Mouse (Mus musculus): ENCODE measurements around the gene Prune1. TPM values are rescaled to one million over a fixed set of nuclear protein-coding genes. Genes with fewer than 3 reads are reported as not detected.
A peak's percentile ranks its signal among the peaks of the same experiment; 100 is the strongest.

Gene Prune1
- polyA plus RNA-seq, 1 experiment: 43.2 TPM

DNA sequence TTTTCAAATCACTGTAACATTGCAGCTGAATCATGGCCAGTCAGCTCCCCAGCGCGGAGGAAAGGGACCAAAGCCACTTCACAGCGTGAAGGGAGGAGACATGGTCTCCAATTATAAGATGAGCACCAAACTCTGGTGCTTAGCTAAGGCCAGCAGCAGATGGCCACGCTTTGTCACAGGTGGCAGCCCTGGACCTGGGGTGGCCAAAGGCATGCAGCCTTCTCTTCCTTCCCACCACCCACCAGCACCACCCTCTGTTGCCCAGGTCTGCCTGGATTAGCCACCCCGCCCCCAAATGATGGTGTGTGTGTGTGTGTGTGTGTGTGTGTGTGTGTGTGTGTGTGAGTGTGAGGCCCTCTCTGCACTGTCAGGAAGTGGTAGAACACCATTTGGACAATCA lies 8.4 kb downstream of the Prune1 start:
- no peaks in the 10 kb centered on the region for H3K27me3 ChIP-seq (ENCODE audit: control insufficient read depth, insufficient read depth, low read length)
- DNase-seq: peak; percentile 93 to 98
- WGBS: 10% methylated on average over 5 of the region's 5 CpGs
- no peak overlapping the region for H3K4me3 ChIP-seq (replicated peaks; ENCODE audit: insufficient read depth, low read depth, low read length)
- TF ChIP-seq CTCF (IDR thresholded peaks at IDR 0.05; ENCODE audit: borderline replicate concordance, insufficient read depth, low read depth, low read length) (no peak), POLR2A (IDR thresholded peaks at IDR 0.05; ENCODE audit: borderline replicate concordance, insufficient read depth, low read length) (no peak)
- H3K4me1 ChIP-seq (ENCODE audit: control insufficient read depth, insufficient read depth, low read length): peaks cover 49% of the 10 kb centered on the region
- H3K27ac ChIP-seq (ENCODE audit: insufficient read depth, low read length): peak overlapping the region; percentile 95

DNA sequence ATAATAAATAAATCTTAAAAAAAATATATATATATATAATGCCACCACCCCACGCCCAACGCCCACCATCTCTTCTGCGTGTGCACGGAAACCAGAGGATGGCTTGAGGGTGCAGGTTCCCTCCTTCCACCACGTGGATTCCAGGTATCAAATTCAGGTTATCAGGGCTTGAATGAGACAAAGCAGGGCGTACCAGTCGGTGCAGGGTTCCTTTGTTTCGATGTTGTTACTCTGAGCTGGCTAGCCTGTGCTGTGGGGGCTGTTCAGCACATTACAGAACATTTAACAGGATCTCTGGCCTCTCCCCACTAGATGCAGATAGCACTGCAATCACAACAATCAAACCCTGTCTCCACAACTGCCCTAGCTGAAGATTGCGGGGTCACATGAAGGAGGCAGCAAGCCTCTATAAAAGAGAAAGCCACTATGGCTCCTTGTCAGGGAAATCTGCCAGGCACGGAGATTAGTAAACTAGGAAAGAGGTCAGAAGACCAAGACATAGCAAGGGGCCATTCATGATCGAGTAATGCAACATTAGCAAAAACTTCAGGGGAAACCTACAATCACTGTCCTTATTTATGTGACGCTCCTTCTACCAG lies 11.0 kb downstream of the Prune1 start:
- peaks cover 34% of the 10 kb centered on the region for H3K4me1 ChIP-seq (ENCODE audit: control insufficient read depth, insufficient read depth, low read length)
- no peak overlapping the region for H3K4me3 ChIP-seq (replicated peaks; ENCODE audit: insufficient read depth, low read depth, low read length)
- 69% methylated on average over 12 of the region's 12 CpGs for WGBS
- peak overlapping the region; percentile 59 for H3K27ac ChIP-seq (ENCODE audit: insufficient read depth, low read length)
- no peaks in the 10 kb centered on the region for H3K27me3 ChIP-seq (ENCODE audit: control insufficient read depth, insufficient read depth, low read length)
- no peak for DNase-seq
- no peak for TF ChIP-seq CTCF (IDR thresholded peaks at IDR 0.05; ENCODE audit: borderline replicate concordance, insufficient read depth, low read depth, low read length)
- TF ChIP-seq POLR2A (IDR thresholded peaks at IDR 0.05; ENCODE audit: borderline replicate concordance, insufficient read depth, low read length): no peak

DNA sequence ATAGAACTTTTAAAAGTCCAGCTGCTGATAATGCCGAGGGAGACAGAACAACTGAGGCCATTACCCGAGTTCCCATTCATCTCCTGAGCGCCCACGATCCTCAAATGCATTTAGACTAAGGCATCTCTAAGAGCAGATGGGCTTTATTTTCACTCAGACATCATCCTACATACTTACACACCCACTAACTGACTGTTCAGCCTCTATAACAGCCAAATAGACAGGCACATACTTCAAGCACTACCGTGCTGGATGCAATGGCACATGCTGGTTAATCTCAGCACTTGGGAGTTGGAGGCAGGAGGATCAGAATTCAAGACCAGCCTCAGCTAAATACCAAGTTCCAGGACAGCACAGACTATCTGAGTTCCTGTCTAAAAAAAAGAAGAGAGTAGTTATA lies 12.1 kb downstream of the Prune1 start:
- DNase-seq: no peak
- TF ChIP-seq POLR2A (IDR thresholded peaks at IDR 0.05; ENCODE audit: borderline replicate concordance, insufficient read depth, low read length) (no peak), CTCF (IDR thresholded peaks at IDR 0.05; ENCODE audit: borderline replicate concordance, insufficient read depth, low read depth, low read length) (no peak)
- 84% methylated on average over 5 of the region's 5 CpGs for WGBS
- no peak overlapping the region for H3K27ac ChIP-seq (ENCODE audit: insufficient read depth, low read length)
- H3K27me3 ChIP-seq (ENCODE audit: control insufficient read depth, insufficient read depth, low read length): no peaks in the 10 kb centered on the region
- no peak overlapping the region for H3K4me3 ChIP-seq (replicated peaks; ENCODE audit: insufficient read depth, low read depth, low read length)
- H3K4me1 ChIP-seq (ENCODE audit: control insufficient read depth, insufficient read depth, low read length): peaks cover 28% of the 10 kb centered on the region

DNA sequence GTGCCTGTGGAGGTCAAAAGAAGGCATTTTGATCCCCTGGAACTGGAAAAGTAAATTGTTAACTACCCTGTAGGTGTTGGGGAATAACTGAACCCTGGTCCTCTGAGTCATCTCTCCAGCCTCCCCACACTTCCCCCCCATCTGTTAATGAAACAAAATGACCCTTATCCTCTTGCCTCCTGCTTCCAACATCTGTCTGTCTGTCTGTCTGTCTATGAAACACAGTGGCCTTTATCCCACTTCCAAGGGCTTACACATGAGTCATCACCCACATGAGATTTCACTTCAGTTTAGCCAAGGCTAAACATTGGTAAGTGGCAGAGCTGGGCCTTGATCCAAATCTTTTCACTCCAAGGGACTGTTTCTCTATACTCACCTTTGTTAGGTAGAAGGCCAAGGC lies 14.0 kb downstream of the Prune1 start:
- no peaks in the 10 kb centered on the region for H3K27me3 ChIP-seq (ENCODE audit: control insufficient read depth, insufficient read depth, low read length)
- no peak overlapping the region for H3K27ac ChIP-seq (ENCODE audit: insufficient read depth, low read length)
- no peak for TF ChIP-seq POLR2A (IDR thresholded peaks at IDR 0.05; ENCODE audit: borderline replicate concordance, insufficient read depth, low read length)
- TF ChIP-seq CTCF (IDR thresholded peaks at IDR 0.05; ENCODE audit: borderline replicate concordance, insufficient read depth, low read depth, low read length): no peak
- DNase-seq: no peak
- H3K4me1 ChIP-seq (ENCODE audit: control insufficient read depth, insufficient read depth, low read length): peaks cover 14% of the 10 kb centered on the region
- H3K4me3 ChIP-seq (replicated peaks; ENCODE audit: insufficient read depth, low read depth, low read length): no peak overlapping the region

DNA sequence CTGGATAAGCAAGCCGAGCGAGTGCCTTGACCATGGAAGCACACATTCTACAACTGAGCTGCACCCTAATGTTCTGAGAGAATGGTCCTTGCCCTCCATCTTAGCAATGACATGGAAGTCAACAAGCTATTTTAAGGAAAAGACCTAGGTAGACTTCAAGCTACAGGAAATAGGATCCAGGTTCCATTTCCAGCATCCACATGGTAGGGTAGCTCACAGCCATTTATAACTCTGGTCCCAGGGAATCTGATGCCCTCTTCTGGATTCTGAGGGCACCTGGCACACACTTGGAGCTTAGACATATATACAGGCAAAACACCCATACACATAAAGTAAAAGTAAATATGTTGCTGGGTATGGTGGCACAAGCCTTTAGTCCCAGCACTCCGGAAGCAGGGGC lies 15.8 kb downstream of the Prune1 start:
- Histone ChIP-seq H3K4me3 (replicated peaks; ENCODE audit: insufficient read depth, low read depth, low read length) (no peak overlapping the region), H3K4me1 (ENCODE audit: control insufficient read depth, insufficient read depth, low read length) (peaks cover 5% of the 10 kb centered on the region; the same call in 1 of the 2 replicates), H3K27me3 (ENCODE audit: control insufficient read depth, insufficient read depth, low read length) (no peaks in the 10 kb centered on the region), H3K27ac (ENCODE audit: insufficient read depth, low read length) (no peak overlapping the region)
- WGBS: 92% methylated on average over 3 of the region's 3 CpGs
- DNase-seq: no peak
- TF ChIP-seq CTCF (IDR thresholded peaks at IDR 0.05; ENCODE audit: borderline replicate concordance, insufficient read depth, low read depth, low read length) (no peak), POLR2A (IDR thresholded peaks at IDR 0.05; ENCODE audit: borderline replicate concordance, insufficient read depth, low read length) (no peak)

DNA sequence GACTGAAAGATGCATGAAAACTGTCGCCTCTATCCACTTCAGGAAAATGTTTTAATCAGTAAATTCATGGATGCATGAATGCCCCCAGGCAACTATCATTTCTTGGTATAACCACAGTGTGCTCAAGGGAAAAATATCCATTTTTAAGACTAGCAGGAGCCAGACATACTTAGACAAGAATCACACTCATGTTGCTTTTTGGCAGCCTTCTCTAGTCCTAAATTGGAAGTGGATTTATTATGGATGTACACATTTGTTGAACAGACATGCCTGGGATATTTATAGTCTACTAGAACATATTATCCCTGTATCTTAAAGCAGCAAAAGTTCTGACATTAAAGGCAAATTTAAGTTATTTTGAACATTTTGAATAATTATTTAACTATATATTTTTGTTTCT lies 17.2 kb downstream of the Prune1 start:
- no peak for DNase-seq
- no peak overlapping the region for H3K27ac ChIP-seq (ENCODE audit: insufficient read depth, low read length)
- no peak for TF ChIP-seq CTCF (IDR thresholded peaks at IDR 0.05; ENCODE audit: borderline replicate concordance, insufficient read depth, low read depth, low read length)
- no peak for TF ChIP-seq POLR2A (IDR thresholded peaks at IDR 0.05; ENCODE audit: borderline replicate concordance, insufficient read depth, low read length)
- 67% methylated on average over 1 of the region's 1 CpGs for WGBS
- H3K27me3 ChIP-seq (ENCODE audit: control insufficient read depth, insufficient read depth, low read length): no peaks in the 10 kb centered on the region
- no peak overlapping the region for H3K4me3 ChIP-seq (replicated peaks; ENCODE audit: insufficient read depth, low read depth, low read length)
- H3K4me1 ChIP-seq (ENCODE audit: control insufficient read depth, insufficient read depth, low read length): no peaks in the 10 kb centered on the region; the same call in 1 of the 2 replicates

DNA sequence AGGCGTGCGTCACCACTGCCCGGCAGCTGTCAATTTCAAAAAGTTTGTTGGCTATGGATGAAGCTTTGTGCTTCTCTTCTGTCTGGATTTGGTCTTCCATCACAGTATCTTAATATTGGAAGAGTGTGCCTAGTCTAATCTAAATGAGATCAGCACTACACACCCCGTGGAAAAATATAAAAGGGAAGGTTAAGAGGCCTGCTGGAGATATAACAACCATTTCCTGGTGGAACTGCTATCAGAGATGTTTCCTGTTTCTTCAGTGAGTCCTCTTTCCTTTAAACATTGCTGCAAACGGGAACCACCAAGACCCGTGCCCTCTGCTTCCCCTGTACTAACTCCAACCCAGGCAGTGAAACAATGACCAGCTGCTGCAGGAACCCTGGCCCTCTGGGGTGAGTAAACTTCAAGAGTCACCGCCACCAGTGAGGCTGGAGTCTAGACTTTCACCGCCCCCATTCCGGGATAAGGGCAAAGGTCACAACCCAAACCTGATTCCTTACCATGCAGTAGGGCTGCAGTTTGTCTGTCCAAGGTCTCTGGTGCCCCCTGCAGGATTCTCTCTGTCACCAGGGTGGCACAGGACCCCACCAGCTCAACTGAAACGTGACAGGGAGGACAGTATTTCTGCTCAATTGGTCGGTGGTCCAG lies 18.7 kb downstream of the Prune1 start:
- Histone ChIP-seq H3K27ac (ENCODE audit: insufficient read depth, low read length) (no peak overlapping the region), H3K4me1 (ENCODE audit: control insufficient read depth, insufficient read depth, low read length) (no peaks in the 10 kb centered on the region; the same call in 1 of the 2 replicates), H3K27me3 (ENCODE audit: control insufficient read depth, insufficient read depth, low read length) (no peaks in the 10 kb centered on the region), H3K4me3 (replicated peaks; ENCODE audit: insufficient read depth, low read depth, low read length) (no peak overlapping the region)
- TF ChIP-seq POLR2A (IDR thresholded peaks at IDR 0.05; ENCODE audit: borderline replicate concordance, insufficient read depth, low read length): no peak
- peak; percentile 69 for TF ChIP-seq CTCF (IDR thresholded peaks at IDR 0.05; ENCODE audit: borderline replicate concordance, insufficient read depth, low read depth, low read length)
- peak; percentile 55 to 70 for DNase-seq
- WGBS: 52% methylated on average over 11 of the region's 11 CpGs

DNA sequence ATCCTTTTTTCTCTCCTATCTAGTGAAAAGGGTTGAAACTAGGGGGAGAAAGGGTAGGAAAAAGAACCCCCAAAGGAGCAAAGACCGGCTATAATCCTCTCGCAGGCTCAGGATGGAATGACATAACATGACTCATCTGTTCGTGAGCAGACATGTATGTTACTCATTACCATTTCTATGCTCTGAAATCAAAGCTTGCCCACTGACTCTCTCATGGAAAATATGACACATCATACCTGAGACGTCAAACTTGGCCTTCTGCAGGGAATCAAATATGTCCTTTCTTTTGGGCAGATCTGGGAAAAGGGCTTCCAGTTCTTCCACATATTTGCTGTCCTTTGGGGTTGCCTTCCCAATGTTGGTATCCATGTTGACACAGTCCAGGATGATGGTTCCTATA lies 19.9 kb downstream of the Prune1 start:
- Histone ChIP-seq H3K4me3 (replicated peaks; ENCODE audit: insufficient read depth, low read depth, low read length) (no peak overlapping the region), H3K27me3 (ENCODE audit: control insufficient read depth, insufficient read depth, low read length) (no peaks in the 10 kb centered on the region), H3K4me1 (ENCODE audit: control insufficient read depth, insufficient read depth, low read length) (no peaks in the 10 kb centered on the region), H3K27ac (ENCODE audit: insufficient read depth, low read length) (no peak overlapping the region)
- TF ChIP-seq CTCF (IDR thresholded peaks at IDR 0.05; ENCODE audit: borderline replicate concordance, insufficient read depth, low read depth, low read length): no peak
- no peak for TF ChIP-seq POLR2A (IDR thresholded peaks at IDR 0.05; ENCODE audit: borderline replicate concordance, insufficient read depth, low read length)
- no peak for DNase-seq
- 94% methylated on average over 4 of the region's 4 CpGs for WGBS

All from cerebellum, adult 2 months (tissue).